Mouse (Mus musculus): ENCODE measurements around the gene Zrsr2.

The Zrsr2 gene

GRCm38 (mm10) chrX:163958467-163958875, at the start of gene Zrsr2:
Zrsr2 (minus strand) TSS chrX:163958661.
- peak; percentile 91 for DNase-seq

- no peak for DNase-seq
Measured at GRCm38 (mm10) chrX:164004809-164005208, 46.3 kb upstream of the Zrsr2 start.

- peak; percentile 9 for DNase-seq
Measured at GRCm38 (mm10) chrX:163999848-164000247, 41.4 kb upstream of the Zrsr2 start.

- no peak for DNase-seq
Measured at GRCm38 (mm10) chrX:163996754-163997153, 38.3 kb upstream of the Zrsr2 start.

GRCm38 (mm10) chrX:163987718-163988374, 29.4 kb upstream of the Zrsr2 start:
- DNase-seq, result no peak

- no peak for DNase-seq
Measured at GRCm38 (mm10) chrX:163982129-163982528, 23.7 kb upstream of the Zrsr2 start.

GRCm38 (mm10) chrX:163981500-163981899, 23.0 kb upstream of the Zrsr2 start:
- no peak for DNase-seq

GRCm38 (mm10) chrX:163981092-163981491, 22.6 kb upstream of the Zrsr2 start:
- DNase-seq, result no peak

- DNase-seq, result peak; percentile 80
Measured at GRCm38 (mm10) chrX:163957803-163958466, 526 bp downstream of the Zrsr2 start.

- DNase-seq, result no peak
Measured at GRCm38 (mm10) chrX:163957381-163957780, 1.1 kb downstream of the Zrsr2 start.

GRCm38 (mm10) chrX:163951618-163952017, 6.8 kb downstream of the Zrsr2 start:
- DNase-seq, result no peak

GRCm38 (mm10) chrX:163944381-163944780, 14.1 kb downstream of the Zrsr2 start:
- no peak for DNase-seq

GRCm38 (mm10) chrX:163938587-163938986, 19.9 kb downstream of the Zrsr2 start:
- no peak for DNase-seq

GRCm38 (mm10) chrX:163934731-163935130, 23.7 kb downstream of the Zrsr2 start:
- DNase-seq, result no peak

GRCm38 (mm10) chrX:163929550-163929949, 28.9 kb downstream of the Zrsr2 start:
- DNase-seq, result no peak

GRCm38 (mm10) chrX:163912791-163913190, 45.7 kb downstream of the Zrsr2 start:
- peak; percentile 66 for DNase-seq

GRCm38 (mm10) chrX:163909381-163909780, 49.1 kb downstream of the Zrsr2 start:
- peak; percentile 65 for DNase-seq

- peak; percentile 93 for DNase-seq
Measured at GRCm38 (mm10) chrX:163908337-163909250, 49.9 kb downstream of the Zrsr2 start, which contains the start of gene Ap1s2. Ap1s2 (plus strand) TSS chrX:163909017.

- no peak for DNase-seq
Measured at GRCm38 (mm10) chrX:163908003-163908336, 50.5 kb downstream of the Zrsr2 start.

- DNase-seq, result no peak
Measured at GRCm38 (mm10) chrX:163906861-163907260, 51.6 kb downstream of the Zrsr2 start.

GRCm38 (mm10) chrX:163899431-163900020, 58.9 kb downstream of the Zrsr2 start:
- DNase-seq, result no peak

- DNase-seq, result no peak
Measured at GRCm38 (mm10) chrX:163897354-163897753, 61.1 kb downstream of the Zrsr2 start.

GRCm38 (mm10) chrX:163885539-163885981, 72.9 kb downstream of the Zrsr2 start:
- no peak for DNase-seq

All from thymus, postnatal 4 days (tissue).